Mouse (Mus musculus) limb, embryonic 11.5 days (tissue): ENCODE measurements around the gene Prim2. TPM values are rescaled to one million over a fixed set of nuclear protein-coding genes. Genes with fewer than 3 reads are reported as not detected.

Source experiments
- ATAC-seq: fragments of 200-750 bp; cut with Nextera tagmentation; 2 replicates; pipeline ENCODE4 v1.8.0; 2017; ENCODE audit warnings: low read depth; ENCODE audit not compliant: insufficient number of reproducible peaks, low FRiP score, low TSS enrichment
- DNase-seq: peaks from one replicate; pipeline ENCODE4 v3.0.0-alpha.2; 2015; ENCODE audit warnings: low spot score
- H3K27ac ChIP-seq: fragments of 300-500 bp; sonication (generic); replicated peaks from 2 replicates; pipeline ENCODE4 v1.5.1; 2014; ENCODE audit warnings: low read depth, mild to moderate bottlenecking, low read length
- H3K27me3 ChIP-seq: fragments of 300-500 bp; sonication (generic); 2 replicates; pipeline ENCODE4 v1.6.1; 2014; ENCODE audit warnings: mild to moderate bottlenecking, low read length, mixed read lengths; ENCODE audit not compliant: control insufficient read depth, insufficient read depth
- H3K36me3 ChIP-seq: fragments of 300-500 bp; sonication (generic); 2 replicates; pipeline ENCODE4 v1.6.1; 2014; ENCODE audit warnings: mild to moderate bottlenecking, low read length, moderate library complexity, mixed read lengths; ENCODE audit not compliant: control insufficient read depth, insufficient read depth
- H3K4me1 ChIP-seq: fragments of 300-500 bp; sonication (generic); 2 replicates; pipeline ENCODE4 v1.6.1; 2014; ENCODE audit warnings: low read length, mixed read lengths; ENCODE audit not compliant: control insufficient read depth, insufficient read depth
- H3K4me2 ChIP-seq: fragments of 300-500 bp; sonication (generic); 2 replicates; pipeline ENCODE4 v1.6.1; 2014; ENCODE audit warnings: low read depth, mild to moderate bottlenecking, moderate library complexity; ENCODE audit not compliant: severe bottlenecking
- H3K4me3 ChIP-seq: fragments of 300-500 bp; sonication (generic); 2 replicates; pipeline ENCODE4 v1.5.1; 2014; ENCODE audit warnings: low read depth, low read length
- H3K9ac ChIP-seq: fragments of 300-500 bp; sonication (generic); 2 replicates; pipeline ENCODE4 v1.6.1; 2014; ENCODE audit warnings: mild to moderate bottlenecking, low read length
- H3K9me3 ChIP-seq: fragments of 300-500 bp; sonication (generic); 2 replicates; pipeline ENCODE4 v1.6.1; 2016; ENCODE audit warnings: low read length; ENCODE audit not compliant: control insufficient read depth
- WGBS: fragments of 180-500 bp; shearing (Covaris S2); extraction: QIAGEN DNeasy Blood & Tissue Kit; methylation state at CpG from one replicate; pipeline ENCODE4 v1.1.7; 2014; 5-methylcytosine and 5-hydroxymethylcytosine counted together
- polyA plus RNA-seq: library from polyadenylated mRNA; unstranded; fragments of >200 nt; fragmentation: Nextera tagmentation; extraction: Ambion mirVana; gene quantifications from 2 replicates; pipeline ENCODE4 v1.2.1, GENCODE M21; 2014

The Prim2 gene
- polyA plus RNA-seq: 50.5 and 52.2 TPM in 2 replicates

DNA sequence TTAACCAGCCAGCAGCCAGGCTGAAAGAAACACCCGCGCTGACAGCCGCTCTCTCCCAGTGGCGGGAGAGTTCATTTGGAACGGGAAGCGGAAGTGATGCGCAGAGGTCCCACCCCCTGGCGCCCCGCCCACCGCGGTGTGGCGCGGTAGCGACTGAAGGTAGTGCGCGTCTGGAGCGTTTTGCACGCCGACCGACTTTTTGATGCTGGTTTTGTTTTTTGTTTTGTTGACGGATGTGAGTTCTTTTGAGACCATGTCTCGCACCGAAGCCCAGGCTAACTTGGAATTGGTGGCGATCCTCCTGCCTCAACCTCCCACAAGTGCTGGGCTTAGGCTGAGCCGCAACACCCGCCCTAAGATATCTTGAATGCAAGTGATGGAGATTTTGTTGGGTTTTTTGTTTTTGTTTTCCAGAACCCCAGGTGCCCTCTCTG lies at the start of gene Prim2:
Gene Prim2 (minus strand): TSS at position 88 of the 434 bp plus-strand sequence.
- H3K27ac ChIP-seq: peak within 1 kb of the TSS; percentile 39; the same call in 1 of the 2 replicates
- H3K36me3 ChIP-seq: peaks cover 2% of the 10 kb centered on the region; the same call in 1 of the 2 replicates
- peak within 1 kb of the TSS; percentile 58 for H3K4me3 ChIP-seq
- under 1% methylated on average over 26 of the region's 26 CpGs for WGBS
- ATAC-seq: peak; percentile 85
- H3K9me3 ChIP-seq: no peaks in the 10 kb centered on the region
- H3K4me1 ChIP-seq: no peaks in the 10 kb centered on the region
- peak within 1 kb of the TSS; percentile 64 for H3K9ac ChIP-seq
- DNase-seq: peak; percentile 92
- peak within 1 kb of the TSS; percentile 76 for H3K4me2 ChIP-seq
- no peaks in the 10 kb centered on the region for H3K27me3 ChIP-seq

DNA sequence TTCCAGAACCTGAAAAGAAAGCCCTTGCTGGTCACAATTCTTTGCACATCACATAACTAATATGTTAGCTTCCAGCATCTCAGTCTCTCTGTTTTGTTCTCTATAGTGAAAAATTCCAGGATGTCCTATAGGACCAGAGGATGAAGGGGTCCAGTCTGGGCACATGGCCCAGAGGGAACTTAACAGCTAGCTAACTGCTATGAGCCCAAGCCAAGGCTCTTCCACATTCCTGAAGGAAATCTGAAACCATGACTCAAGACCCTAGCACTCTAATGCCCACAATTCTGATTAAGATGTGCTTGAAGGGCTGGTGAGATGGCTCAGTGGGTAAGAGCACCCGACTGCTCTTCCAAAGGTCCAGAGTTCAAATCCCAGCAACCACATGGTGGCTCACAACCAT lies 48.0 kb upstream of the Prim2 start:
- peaks cover 5% of the 10 kb centered on the region for H3K4me1 ChIP-seq
- H3K27me3 ChIP-seq: no peaks in the 10 kb centered on the region
- no peak for DNase-seq
- H3K36me3 ChIP-seq: no peaks in the 10 kb centered on the region; the same call in 1 of the 2 replicates
- no peak for ATAC-seq
- no peak overlapping the region for H3K9ac ChIP-seq
- no peak overlapping the region for H3K27ac ChIP-seq
- H3K4me2 ChIP-seq: no peak overlapping the region
- H3K9me3 ChIP-seq: no peaks in the 10 kb centered on the region
- 100% methylated on average over 1 of the region's 1 CpGs for WGBS
- no peak overlapping the region for H3K4me3 ChIP-seq

- Histone ChIP-seq H3K27me3 (no peaks in the 10 kb centered on the region), H3K4me2 (no peak overlapping the region), H3K36me3 (no peaks in the 10 kb centered on the region), H3K4me3 (no peak overlapping the region), H3K9me3 (no peaks in the 10 kb centered on the region), H3K27ac (no peak overlapping the region), H3K4me1 (no peaks in the 10 kb centered on the region), H3K9ac (no peak overlapping the region)
- ATAC-seq (no peak), DNase-seq (peak; percentile 49)
- WGBS: 4% methylated on average over 10 of the region's 10 CpGs
These were observed 45.2 kb upstream of the Prim2 start for GRCm38 (mm10) chr1:33714796-33715195.

DNA sequence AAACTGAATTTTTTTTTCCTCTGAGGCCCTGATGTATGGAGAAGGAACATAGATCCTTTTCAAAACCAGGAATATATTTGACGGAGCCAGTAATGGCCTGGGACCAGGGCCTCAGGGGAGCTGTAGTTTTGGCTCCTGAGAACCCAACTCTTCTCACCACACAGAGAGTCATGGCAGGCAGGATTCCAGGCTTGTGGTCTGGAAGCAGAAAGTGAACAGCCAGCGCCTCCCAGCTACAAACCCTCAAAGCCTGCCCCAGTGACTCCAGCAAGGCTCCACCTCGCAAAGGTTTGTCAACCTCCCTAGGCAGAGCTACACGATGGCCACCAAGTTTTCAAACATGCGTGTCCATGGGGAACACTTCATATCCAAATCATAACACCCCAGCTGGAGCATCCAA lies 42.4 kb upstream of the Prim2 start:
- Histone ChIP-seq H3K27ac (no peak overlapping the region), H3K36me3 (no peaks in the 10 kb centered on the region), H3K4me3 (no peak overlapping the region), H3K4me2 (no peak overlapping the region), H3K9me3 (no peaks in the 10 kb centered on the region), H3K9ac (no peak overlapping the region), H3K27me3 (no peaks in the 10 kb centered on the region), H3K4me1 (no peaks in the 10 kb centered on the region)
- 85% methylated on average over 5 of the region's 5 CpGs for WGBS
- DNase-seq (no peak), ATAC-seq (no peak)

DNA sequence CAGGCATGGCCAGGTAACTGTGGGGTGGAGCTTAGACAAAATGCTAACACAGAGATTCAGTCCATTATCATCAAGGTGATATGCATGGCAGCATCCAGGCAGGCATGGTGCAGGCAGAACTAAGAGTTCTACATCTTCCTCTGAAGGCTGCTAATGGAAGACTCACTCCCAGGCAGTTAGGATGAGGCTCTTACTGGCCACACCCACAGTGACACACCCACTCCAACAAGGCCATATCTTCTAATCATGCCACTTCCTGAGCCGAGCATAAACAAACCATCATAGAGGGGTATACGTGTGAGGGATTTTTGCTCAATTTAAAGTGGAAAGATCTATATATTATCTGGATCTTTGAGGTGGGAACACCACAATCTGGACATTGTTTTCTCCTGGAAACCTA lies 40.0 kb upstream of the Prim2 start:
- H3K9ac ChIP-seq: no peak overlapping the region
- no peak overlapping the region for H3K27ac ChIP-seq
- H3K4me2 ChIP-seq: no peak overlapping the region
- no peak overlapping the region for H3K4me3 ChIP-seq
- ATAC-seq (no peak), DNase-seq (no peak)
- H3K36me3 ChIP-seq: no peaks in the 10 kb centered on the region
- H3K4me1 ChIP-seq: no peaks in the 10 kb centered on the region
- H3K27me3 ChIP-seq: no peaks in the 10 kb centered on the region
- H3K9me3 ChIP-seq: no peaks in the 10 kb centered on the region
- 67% methylated on average over 2 of the region's 2 CpGs for WGBS

DNA sequence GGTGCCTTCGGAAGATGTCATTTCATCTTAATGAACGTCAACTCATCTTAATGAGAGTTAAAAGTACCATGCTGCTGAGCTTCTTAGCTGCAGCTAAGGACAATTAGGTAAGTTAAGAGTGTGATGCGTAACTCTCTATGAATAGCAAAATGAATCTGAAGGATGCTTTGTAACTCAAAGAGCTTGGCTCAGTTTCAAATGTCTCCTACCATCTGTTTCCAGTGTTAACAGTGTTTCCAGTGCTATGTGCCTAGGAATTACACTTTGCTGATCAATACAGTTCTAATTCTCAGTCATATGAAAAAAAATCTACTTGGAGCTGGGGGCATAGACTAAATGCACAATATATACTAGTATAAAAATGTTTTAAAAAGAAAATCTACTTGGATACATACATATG lies 31.6 kb upstream of the Prim2 start:
- H3K9me3 ChIP-seq: no peaks in the 10 kb centered on the region
- WGBS: 91% methylated on average over 3 of the region's 3 CpGs

GRCm38 (mm10) chr1:33696016-33696415 lies 26.4 kb upstream of the Prim2 start:
- Histone ChIP-seq H3K4me3 (no peak overlapping the region), H3K9ac (no peak overlapping the region), H3K4me2 (no peak overlapping the region), H3K27me3 (no peaks in the 10 kb centered on the region), H3K9me3 (no peaks in the 10 kb centered on the region), H3K36me3 (no peaks in the 10 kb centered on the region), H3K4me1 (no peaks in the 10 kb centered on the region), H3K27ac (no peak overlapping the region)
- 81% methylated on average over 2 of the region's 2 CpGs for whole genome bisulfite sequencing
- ATAC-seq (no peak), DNase-seq (no peak)

More for the DNA sequence above, 31.6 kb upstream of the Prim2 start:
- DNase-seq: no peak
- H3K4me1 ChIP-seq: no peaks in the 10 kb centered on the region
- H3K4me3 ChIP-seq: no peak overlapping the region
- H3K4me2 ChIP-seq: no peak overlapping the region
- ATAC-seq: no peak
- H3K36me3 ChIP-seq: no peaks in the 10 kb centered on the region
- no peaks in the 10 kb centered on the region for H3K27me3 ChIP-seq
- no peak overlapping the region for H3K27ac ChIP-seq
- no peak overlapping the region for H3K9ac ChIP-seq

GRCm38 (mm10) chr1:33693893-33694292 lies 24.3 kb upstream of the Prim2 start:
- ATAC-seq (no peak), DNase-seq (no peak)
- Histone ChIP-seq H3K4me2 (no peak overlapping the region), H3K36me3 (no peaks in the 10 kb centered on the region), H3K27ac (no peak overlapping the region), H3K9me3 (no peaks in the 10 kb centered on the region), H3K9ac (no peak overlapping the region), H3K4me3 (no peak overlapping the region), H3K4me1 (no peaks in the 10 kb centered on the region), H3K27me3 (no peaks in the 10 kb centered on the region)
- 78% methylated on average over 3 of the region's 3 CpGs for WGBS

- no peak for ATAC-seq
- Histone ChIP-seq H3K36me3 (no peaks in the 10 kb centered on the region), H3K4me3 (no peak overlapping the region), H3K4me1 (no peaks in the 10 kb centered on the region), H3K27ac (no peak overlapping the region), H3K9me3 (no peaks in the 10 kb centered on the region), H3K27me3 (no peaks in the 10 kb centered on the region), H3K4me2 (no peak overlapping the region), H3K9ac (no peak overlapping the region)
- no peak for DNase-seq
- WGBS: 46% methylated on average over 4 of the region's 4 CpGs
These were observed 20.5 kb upstream of the Prim2 start for GRCm38 (mm10) chr1:33690087-33690448.
